Mouse (Mus musculus): ENCODE measurements around the gene Olfr710. TPM values are rescaled to one million over a fixed set of nuclear protein-coding genes. Genes with fewer than 3 reads are reported as not detected.

The Olfr710 gene
- not detected for polyA plus RNA-seq (2015; fragmentation: Illumina TruSeq; extraction: RNeasy Lipid Tissue Mini Kit (QIAGEN cat#74804); ENCODE audit: insufficient read depth, low replicate concordance)

DNA sequence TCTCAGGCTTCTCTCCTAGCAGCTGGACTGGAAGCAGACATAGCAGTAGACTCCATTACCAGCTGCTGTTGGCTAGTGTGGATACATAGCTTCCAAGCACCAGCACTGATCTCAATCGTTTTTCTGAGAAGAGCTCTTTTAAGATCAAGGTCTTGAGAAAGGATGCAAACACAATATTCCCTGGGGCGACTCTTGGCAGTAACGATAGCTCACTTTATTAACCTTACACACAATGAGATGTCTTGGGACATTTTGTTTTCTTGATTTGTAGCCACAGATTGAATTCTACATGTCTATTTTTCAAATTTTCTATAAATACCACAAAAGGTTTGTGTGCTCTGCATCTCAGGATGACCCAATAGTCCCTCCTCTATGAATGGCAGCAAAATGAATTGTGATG is at the start of gene Olfr710:
Gene Olfr710 (minus strand): TSS at position 101 of the 400 bp plus-strand sequence.

DNA sequence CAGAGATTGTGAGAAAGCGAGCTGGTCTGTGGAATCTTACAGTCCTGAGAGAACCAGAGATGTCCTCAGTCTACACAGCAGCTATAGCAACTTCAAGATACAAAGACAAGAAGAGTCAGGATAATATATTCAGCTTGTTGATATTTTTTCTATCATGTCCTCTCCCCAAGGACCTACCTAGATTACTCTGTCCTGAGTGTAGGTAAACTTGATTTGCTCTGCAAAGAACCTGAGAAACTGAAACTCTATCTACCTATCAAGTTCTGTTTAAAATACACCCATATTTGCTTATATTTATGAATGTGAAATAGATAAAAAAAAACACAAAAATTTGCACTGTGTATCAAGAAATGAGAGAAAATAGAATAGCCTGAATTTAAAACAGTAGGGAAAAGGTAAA is 27.2 kb upstream of the Olfr710 start, which contains the start of gene Olfr711:
Gene Olfr711 (minus strand): TSS at position 101 of the 400 bp plus-strand sequence.

DNA sequence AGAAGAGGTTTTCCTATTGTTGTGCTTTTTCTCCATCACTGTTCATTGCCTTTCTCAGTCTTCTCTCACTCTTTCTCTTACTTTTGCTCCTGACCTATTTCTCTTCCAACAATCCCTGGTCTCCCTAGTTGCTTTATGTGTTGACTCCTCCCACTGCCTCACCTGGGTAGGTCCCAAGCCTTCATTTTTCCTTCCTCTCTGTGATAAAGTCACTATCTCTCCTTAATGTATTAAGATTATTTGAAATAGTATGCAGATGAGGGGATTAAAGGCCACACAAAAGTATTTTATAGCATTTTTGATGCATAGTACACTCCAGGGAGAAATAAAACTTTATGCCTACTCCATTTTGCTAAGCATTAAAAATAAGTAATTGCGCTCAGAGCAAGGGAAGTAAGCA is 15.7 kb upstream of the Olfr710 start, which contains the start of gene Olfr6:
Gene Olfr6 (minus strand): TSS at position 101 of the 400 bp plus-strand sequence.

DNA sequence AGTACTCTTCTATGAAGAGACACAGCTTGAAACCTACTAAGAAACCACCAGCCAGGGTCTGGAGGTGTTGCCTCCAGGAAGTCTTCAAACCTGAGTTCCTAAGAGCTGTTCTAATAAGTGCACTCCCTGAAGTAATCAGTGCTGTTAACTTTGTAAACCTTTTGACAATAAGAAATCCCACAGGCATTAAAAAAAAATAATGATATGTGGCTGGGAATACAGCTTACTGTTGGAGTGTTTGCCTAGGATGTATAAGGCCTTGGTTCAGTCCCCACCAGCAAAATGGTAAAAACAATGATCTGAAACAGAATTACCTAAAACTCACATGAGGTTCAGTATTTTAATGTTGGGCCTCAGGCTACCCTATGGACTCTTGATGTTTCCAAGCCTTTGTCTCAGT is 16.0 kb downstream of the Olfr710 start, which contains the start of gene Olfr709-ps1:
Gene Olfr709-ps1 (minus strand): TSS at position 101 of the 400 bp plus-strand sequence.

DNA sequence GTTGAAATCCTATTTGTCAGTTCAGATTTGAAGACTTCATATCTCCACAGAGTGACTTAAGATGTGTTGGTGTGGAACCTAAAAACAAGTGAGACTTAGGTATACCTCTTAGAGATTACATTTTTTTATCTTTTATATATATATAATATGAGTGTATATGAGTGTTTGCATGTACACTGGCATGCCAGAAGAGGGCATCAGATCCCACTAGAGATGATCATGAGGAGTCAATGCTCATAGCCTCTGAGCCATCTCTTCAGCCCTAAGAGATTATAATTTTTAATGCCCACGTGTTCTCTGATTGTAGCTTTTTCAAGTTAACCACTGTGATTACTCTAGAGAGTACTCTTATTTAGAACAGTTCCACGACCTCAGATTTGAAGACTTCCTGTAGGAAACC is 40.4 kb downstream of the Olfr710 start, which contains the start of gene Olfr1532-ps1:
Gene Olfr1532-ps1 (plus strand): TSS at position 326 of the 400 bp plus-strand sequence.

DNA sequence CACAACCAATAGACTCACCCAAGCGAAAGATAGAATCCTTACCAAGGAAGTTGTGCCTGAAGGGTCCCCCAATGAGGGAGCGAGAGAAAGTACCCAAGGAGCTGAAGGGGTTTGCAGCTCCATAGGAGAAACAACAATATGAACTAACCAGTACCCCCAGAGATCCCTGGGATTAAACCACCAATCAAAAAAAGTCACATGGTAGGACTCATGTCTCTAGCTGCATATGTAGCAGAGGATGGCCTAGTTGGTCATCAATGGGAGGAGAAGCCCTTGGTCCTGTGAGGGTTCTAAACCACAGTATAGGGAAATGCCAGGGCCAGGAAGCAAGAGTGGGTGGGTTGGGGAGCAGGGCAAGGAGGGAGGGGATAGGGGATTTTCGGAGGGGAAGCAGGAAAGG is 47.0 kb downstream of the Olfr710 start, which contains the start of gene Olfr707:
Gene Olfr707 (minus strand): TSS at position 101 of the 400 bp plus-strand sequence.

Other genes starting within 250 kb of the Olfr710 start
- gene Olfr695, start 231.9 kb downstream of the Olfr710 start, polyA plus RNA-seq (2015; fragmentation: Illumina TruSeq; extraction: RNeasy Lipid Tissue Mini Kit (QIAGEN cat#74804); ENCODE audit: insufficient read depth, low replicate concordance), result not detected
- not detected for gene Olfr697, start 205.9 kb downstream of the Olfr710 start, polyA plus RNA-seq (2015; fragmentation: Illumina TruSeq; extraction: RNeasy Lipid Tissue Mini Kit (QIAGEN cat#74804); ENCODE audit: insufficient read depth, low replicate concordance)
- gene Olfr698, start 192.9 kb downstream of the Olfr710 start, polyA plus RNA-seq (2015; fragmentation: Illumina TruSeq; extraction: RNeasy Lipid Tissue Mini Kit (QIAGEN cat#74804); ENCODE audit: insufficient read depth, low replicate concordance), result not detected
- not detected for gene Olfr699, start 155.1 kb downstream of the Olfr710 start, polyA plus RNA-seq (2015; fragmentation: Illumina TruSeq; extraction: RNeasy Lipid Tissue Mini Kit (QIAGEN cat#74804); ENCODE audit: insufficient read depth, low replicate concordance)
- not detected for gene Olfr700, start 139.5 kb downstream of the Olfr710 start, polyA plus RNA-seq (2015; fragmentation: Illumina TruSeq; extraction: RNeasy Lipid Tissue Mini Kit (QIAGEN cat#74804); ENCODE audit: insufficient read depth, low replicate concordance)
- not detected for gene Olfr701, start 134.2 kb downstream of the Olfr710 start, polyA plus RNA-seq (2015; fragmentation: Illumina TruSeq; extraction: RNeasy Lipid Tissue Mini Kit (QIAGEN cat#74804); ENCODE audit: insufficient read depth, low replicate concordance)
- not detected for gene Olfr702, start 114.4 kb downstream of the Olfr710 start, polyA plus RNA-seq (2015; fragmentation: Illumina TruSeq; extraction: RNeasy Lipid Tissue Mini Kit (QIAGEN cat#74804); ENCODE audit: insufficient read depth, low replicate concordance)
- gene Olfr703, start 105.0 kb downstream of the Olfr710 start, polyA plus RNA-seq (2015; fragmentation: Illumina TruSeq; extraction: RNeasy Lipid Tissue Mini Kit (QIAGEN cat#74804); ENCODE audit: insufficient read depth, low replicate concordance), result not detected
- not detected for gene Olfr704, start 85.1 kb downstream of the Olfr710 start, polyA plus RNA-seq (2015; fragmentation: Illumina TruSeq; extraction: RNeasy Lipid Tissue Mini Kit (QIAGEN cat#74804); ENCODE audit: insufficient read depth, low replicate concordance)
- not detected for gene Olfr705, start 71.4 kb downstream of the Olfr710 start, polyA plus RNA-seq (2015; fragmentation: Illumina TruSeq; extraction: RNeasy Lipid Tissue Mini Kit (QIAGEN cat#74804); ENCODE audit: insufficient read depth, low replicate concordance)
- gene Olfr706, start 60.1 kb downstream of the Olfr710 start, polyA plus RNA-seq (2015; fragmentation: Illumina TruSeq; extraction: RNeasy Lipid Tissue Mini Kit (QIAGEN cat#74804); ENCODE audit: insufficient read depth, low replicate concordance), result not detected
- gene Olfr707, start 47.1 kb downstream of the Olfr710 start, polyA plus RNA-seq (2015; fragmentation: Illumina TruSeq; extraction: RNeasy Lipid Tissue Mini Kit (QIAGEN cat#74804); ENCODE audit: insufficient read depth, low replicate concordance), result not detected
- not detected for gene Olfr1532-ps1, start 40.3 kb downstream of the Olfr710 start, polyA plus RNA-seq (2015; fragmentation: Illumina TruSeq; extraction: RNeasy Lipid Tissue Mini Kit (QIAGEN cat#74804); ENCODE audit: insufficient read depth, low replicate concordance)
- not detected for gene Olfr709-ps1, start 16.1 kb downstream of the Olfr710 start, polyA plus RNA-seq (2015; fragmentation: Illumina TruSeq; extraction: RNeasy Lipid Tissue Mini Kit (QIAGEN cat#74804); ENCODE audit: insufficient read depth, low replicate concordance)
- not detected for gene Olfr6, start 15.6 kb upstream of the Olfr710 start, polyA plus RNA-seq (2015; fragmentation: Illumina TruSeq; extraction: RNeasy Lipid Tissue Mini Kit (QIAGEN cat#74804); ENCODE audit: insufficient read depth, low replicate concordance)
- gene Olfr711, start 27.1 kb upstream of the Olfr710 start, polyA plus RNA-seq (2015; fragmentation: Illumina TruSeq; extraction: RNeasy Lipid Tissue Mini Kit (QIAGEN cat#74804); ENCODE audit: insufficient read depth, low replicate concordance), result not detected
- not detected for gene Olfr2, start 57.8 kb upstream of the Olfr710 start, polyA plus RNA-seq (2015; fragmentation: Illumina TruSeq; extraction: RNeasy Lipid Tissue Mini Kit (QIAGEN cat#74804); ENCODE audit: insufficient read depth, low replicate concordance)
- gene Olfr713, start 82.9 kb upstream of the Olfr710 start, polyA plus RNA-seq (2015; fragmentation: Illumina TruSeq; extraction: RNeasy Lipid Tissue Mini Kit (QIAGEN cat#74804); ENCODE audit: insufficient read depth, low replicate concordance), result not detected
- not detected for gene Olfr714, start 122.7 kb upstream of the Olfr710 start, polyA plus RNA-seq (2015; fragmentation: Illumina TruSeq; extraction: RNeasy Lipid Tissue Mini Kit (QIAGEN cat#74804); ENCODE audit: insufficient read depth, low replicate concordance)
- not detected for gene Olfr17, start 144.9 kb upstream of the Olfr710 start, polyA plus RNA-seq (2015; fragmentation: Illumina TruSeq; extraction: RNeasy Lipid Tissue Mini Kit (QIAGEN cat#74804); ENCODE audit: insufficient read depth, low replicate concordance)
- not detected for gene Olfr715b, start 162.1 kb upstream of the Olfr710 start, polyA plus RNA-seq (2015; fragmentation: Illumina TruSeq; extraction: RNeasy Lipid Tissue Mini Kit (QIAGEN cat#74804); ENCODE audit: insufficient read depth, low replicate concordance)
- gene Olfr715, start 182.8 kb upstream of the Olfr710 start, polyA plus RNA-seq (2015; fragmentation: Illumina TruSeq; extraction: RNeasy Lipid Tissue Mini Kit (QIAGEN cat#74804); ENCODE audit: insufficient read depth, low replicate concordance), result not detected
- not detected for gene Olfr716, start 190.0 kb upstream of the Olfr710 start, polyA plus RNA-seq (2015; fragmentation: Illumina TruSeq; extraction: RNeasy Lipid Tissue Mini Kit (QIAGEN cat#74804); ENCODE audit: insufficient read depth, low replicate concordance)
- not detected for gene Nlrp14, start 218.7 kb upstream of the Olfr710 start, polyA plus RNA-seq (2015; fragmentation: Illumina TruSeq; extraction: RNeasy Lipid Tissue Mini Kit (QIAGEN cat#74804); ENCODE audit: insufficient read depth, low replicate concordance)

All from spleen, adult 10 weeks (tissue).